ENCODE assay signal across 8 mouse cellular contexts in the genomic region with DNA sequence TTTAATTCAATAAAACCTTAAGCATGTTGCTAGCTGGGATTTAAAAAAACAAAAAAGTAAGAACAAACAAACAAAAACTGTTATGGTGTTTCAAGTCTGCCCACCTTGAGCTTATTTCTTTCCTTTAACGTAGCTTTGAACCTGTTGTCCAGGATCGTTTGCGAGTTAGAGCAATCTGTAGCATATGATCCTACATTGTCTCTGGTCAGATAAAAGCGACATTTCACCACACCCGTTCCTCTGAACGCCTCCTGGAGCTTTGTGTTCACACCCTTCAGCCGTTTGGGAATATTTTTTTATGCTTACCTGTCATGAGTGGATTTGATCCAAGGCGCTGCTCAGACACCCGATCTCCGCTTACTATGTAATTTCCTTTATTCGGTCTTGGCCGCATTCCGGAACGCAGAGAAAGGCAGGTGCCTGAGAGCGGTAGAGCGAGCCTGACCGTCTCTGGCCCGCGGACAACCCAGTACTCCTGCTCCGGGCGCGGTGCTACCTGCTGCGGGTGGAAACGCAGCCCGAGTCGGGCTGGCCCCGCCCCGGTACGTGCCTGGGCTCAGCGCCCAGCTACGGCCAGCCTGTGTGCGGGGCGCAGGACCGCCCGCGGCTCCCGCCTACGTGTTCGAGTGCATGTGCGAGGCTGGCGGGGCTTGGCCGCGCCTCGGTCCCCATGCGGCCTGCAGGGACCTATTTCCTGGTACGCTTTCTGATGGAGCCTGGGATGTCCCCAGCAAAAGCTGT. TPM values are rescaled to one million over a fixed set of nuclear protein-coding genes. Genes with fewer than 3 reads are reported as not detected.
DNase-seq lines count a peak whose midpoint lies in the region; ATAC-seq lines count a peak whose summit lies in the region.

No protein-coding gene starts in this region.

- intact Hi-C loops in left cerebral cortex, postnatal 4 days (cut with DNase I), result no loop called here

- DNase-seq in adrenal gland, postnatal 14 days, result peak; percentile 69
- DNase-seq in gastrocnemius, postnatal 25 days, result peak; percentile 20
- DNase-seq in induced T-regulatory cell, adult 2 months (ENCODE audit: low read depth), result peak; percentile 32
- DNase-seq in left cerebral cortex, postnatal 4 days, result peak; percentile 56
- peak; percentile 43 to 63 for DNase-seq in right cerebral cortex, postnatal 10 days (ENCODE audit: low spot score in 2 of 2)
- no peak for DNase-seq in MN1 (ENCODE audit: low spot score)

- peak; percentile 27; the same call in 1 of the 2 replicates for ATAC-seq in common myeloid progenitor, adult 5-6 weeks (replicated peaks; ENCODE audit: low read depth, poor library complexity, severe bottlenecking)
- peak; percentile 47 for ATAC-seq in megakaryocyte progenitor cell, adult 5-6 weeks (replicated peaks; ENCODE audit: poor library complexity)

RNA-seq across cellular contexts. Expression of gene Gm49321, which starts 12.0 kb away (rescaled TPM):
- 6.9 and 7.5 TPM in 2 replicates for total RNA-seq in adrenal gland, postnatal 14 days (2021)
- total RNA-seq in common myeloid progenitor, adult 5-6 weeks (2017), result not detected in 2 replicates
- 1 to 10 TPM; 3.0 to 3.6 TPM for total RNA-seq in gastrocnemius, postnatal 25 days (2021)
- 10 to 100 TPM in 1 of 2 experiments, 1 to 10 TPM in 1; 7.6 to 16.7 TPM for total RNA-seq in left cerebral cortex, postnatal 4 days (2021)
- total RNA-seq in megakaryocyte progenitor cell, adult 5-6 weeks (2015), result 1.5 and 4.2 TPM in 2 replicates
- total RNA-seq in megakaryocyte progenitor cell, adult 5-6 weeks (2017), result not detected in 2 replicates

RNA-seq across cellular contexts. Expression of gene Snapc1, which starts 14.8 kb away (rescaled TPM):
- total RNA-seq in adrenal gland, postnatal 14 days (2021), result 16.3 and 16.8 TPM in 2 replicates
- total RNA-seq in common myeloid progenitor, adult 5-6 weeks (2017), result 17.1 and 32.0 TPM in 2 replicates
- 1 to 10 TPM; 4.6 to 5.0 TPM for total RNA-seq in gastrocnemius, postnatal 25 days (2021)
- 10 to 100 TPM; 31.6 to 37.1 TPM for total RNA-seq in left cerebral cortex, postnatal 4 days (2021)
- 6.4 and 8.7 TPM in 2 replicates for total RNA-seq in megakaryocyte progenitor cell, adult 5-6 weeks (2015)
- total RNA-seq in megakaryocyte progenitor cell, adult 5-6 weeks (2017), result 13.4 and 13.5 TPM in 2 replicates

RNA-seq across cellular contexts. Expression of gene Syt16, which starts 48.0 kb away (rescaled TPM):
- total RNA-seq in adrenal gland, postnatal 14 days (2021), result 0.78 and 0.90 TPM in 2 replicates
- not detected in 2 replicates for total RNA-seq in common myeloid progenitor, adult 5-6 weeks (2017)
- total RNA-seq in gastrocnemius, postnatal 25 days (2021), result not detected
- total RNA-seq in left cerebral cortex, postnatal 4 days (2021), result 100 to 1,000 TPM; 107 TPM
- total RNA-seq in megakaryocyte progenitor cell, adult 5-6 weeks (2015), result not detected in 2 replicates
- total RNA-seq in megakaryocyte progenitor cell, adult 5-6 weeks (2017), result not detected in 2 replicates

RNA-seq across cellular contexts. Expression of gene Hif1a, which starts 48.3 kb away (rescaled TPM):
- total RNA-seq in adrenal gland, postnatal 14 days (2021), result 59.8 and 63.0 TPM in 2 replicates
- 52.3 and 59.7 TPM in 2 replicates for total RNA-seq in common myeloid progenitor, adult 5-6 weeks (2017)
- 10 to 100 TPM; 15.9 to 16.7 TPM for total RNA-seq in gastrocnemius, postnatal 25 days (2021)
- total RNA-seq in left cerebral cortex, postnatal 4 days (2021), result 10 to 100 TPM; 81.5 to 85.3 TPM
- 62.5 and 65.0 TPM in 2 replicates for total RNA-seq in megakaryocyte progenitor cell, adult 5-6 weeks (2015)
- total RNA-seq in megakaryocyte progenitor cell, adult 5-6 weeks (2017), result 67.8 and 69.3 TPM in 2 replicates

Comparison
In these comparisons a context has a peak if more than half of its experiments do, and no peak if none do; other contexts are left out.
1. RNA of gene Syt16, which starts 48.0 kb away (total RNA-seq): 107 TPM in left cerebral cortex, postnatal 4 days; 0.78 to 0.90 TPM in adrenal gland, postnatal 14 days, not detected in common myeloid progenitor, adult 5-6 weeks, not detected in gastrocnemius, postnatal 25 days and not detected in megakaryocyte progenitor cell, adult 5-6 weeks; every median in the first group is over 10 times any median in the second.